Mouse (Mus musculus) forebrain, embryonic 10.5 days (tissue): Measurements from ENCODE around the gene A630001G21Rik. TPM values are rescaled to one million over a fixed set of nuclear protein-coding genes. Genes with fewer than 3 reads are reported as not detected.

Experiments
- DNase-seq: peaks from one replicate; pipeline ENCODE4 v3.0.0-alpha.2; 2017; ENCODE audit warnings: low spot score; ENCODE audit errors: extremely low spot score
- H3K27ac ChIP-seq: fragments of 300-500 bp; sonication (generic); 2 replicates; pipeline ENCODE4 v1.5.1; 2016; ENCODE audit warnings: mild to moderate bottlenecking
- H3K27me3 ChIP-seq: fragments of 300-500 bp; sonication (generic); 2 replicates; pipeline ENCODE4 v1.6.1; 2016; ENCODE audit warnings: mild to moderate bottlenecking; ENCODE audit not compliant: poor library complexity, severe bottlenecking
- H3K36me3 ChIP-seq: fragments of 300-500 bp; sonication (generic); replicated peaks from 2 replicates; pipeline ENCODE4 v1.6.1; 2016; ENCODE audit warnings: mild to moderate bottlenecking, moderate library complexity
- H3K4me1 ChIP-seq: fragments of 300-500 bp; sonication (generic); 2 replicates; pipeline ENCODE4 v1.6.1; 2016
- H3K4me3 ChIP-seq: fragments of 300-500 bp; sonication (generic); 2 replicates; pipeline ENCODE4 v1.5.1; 2016; ENCODE audit warnings: mild to moderate bottlenecking, moderate library complexity
- H3K9me3 ChIP-seq: fragments of 300-500 bp; sonication (generic); 2 replicates; pipeline ENCODE4 v1.6.1; 2016; ENCODE audit warnings: mild to moderate bottlenecking, moderate library complexity
- WGBS: fragments of 180-500 bp; shearing (Covaris S2); methylation state at CpG from one replicate; pipeline ENCODE4 v1.1.7; 2016; 5-methylcytosine and 5-hydroxymethylcytosine counted together
- polyA plus RNA-seq: library from polyadenylated mRNA; unstranded; fragments of >200 nt; fragmentation: Nextera tagmentation; extraction: Ambion mirVana; gene quantifications from 2 replicates; pipeline ENCODE4 v1.2.1, GENCODE M21; 2016

Gene A630001G21Rik
- polyA plus RNA-seq, 1 experiment from 2014 or later = 0.51 TPM

DNA sequence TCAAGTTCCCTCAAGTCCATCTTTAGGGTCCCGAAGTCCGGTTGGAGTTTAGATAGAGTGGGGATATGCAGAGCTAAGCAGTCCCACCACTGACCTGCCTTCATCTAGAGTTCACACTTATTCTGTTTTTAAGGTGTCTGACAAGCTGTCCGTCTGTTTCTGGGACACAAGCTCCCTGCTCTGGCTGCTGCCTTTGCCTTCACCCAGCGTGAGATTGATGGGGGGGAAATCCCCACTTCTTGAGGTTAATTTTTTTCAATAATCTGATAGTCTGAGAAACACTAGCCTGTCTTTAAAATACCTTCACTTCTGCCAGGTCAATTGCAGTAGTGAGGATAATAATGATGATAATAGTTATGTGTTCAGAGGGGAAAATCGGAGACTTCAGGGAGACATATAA, 36.1 kb downstream of the A630001G21Rik start:
- Histone ChIP-seq H3K9me3 (peaks cover 5% of the 10 kb centered on the region; the same call in 1 of the 2 replicates), H3K27me3 (no peaks in the 10 kb centered on the region), H3K27ac (peak overlapping the region; percentile 75), H3K36me3 (no peaks in the 10 kb centered on the region), H3K4me1 (peaks cover 17% of the 10 kb centered on the region), H3K4me3 (no peak overlapping the region)
- no peak for DNase-seq
- 72% methylated on average over 5 of the region's 5 CpGs for WGBS

GRCm38 (mm10) chr1:85740923-85741322, 37.5 kb downstream of the A630001G21Rik start:
- H3K9me3 ChIP-seq = peaks cover 5% of the 10 kb centered on the region; the same call in 1 of the 2 replicates
- WGBS = 85% methylated on average over 6 of the region's 6 CpGs

GRCm38 (mm10) chr1:85739819-85740218, 38.6 kb downstream of the A630001G21Rik start:
- H3K27ac ChIP-seq = no peak overlapping the region
- H3K4me1 ChIP-seq = peaks cover 27% of the 10 kb centered on the region
- H3K4me3 ChIP-seq = no peak overlapping the region
- peaks cover 5% of the 10 kb centered on the region; the same call in 1 of the 2 replicates for H3K9me3 ChIP-seq
- H3K36me3 ChIP-seq = no peaks in the 10 kb centered on the region
- no peaks in the 10 kb centered on the region for H3K27me3 ChIP-seq
- no peak for DNase-seq

More at GRCm38 (mm10) chr1:85740923-85741322, 37.5 kb downstream of the A630001G21Rik start:
- peak overlapping the region; percentile 30; the same call in 1 of the 2 replicates for H3K27ac ChIP-seq
- DNase-seq = no peak
- H3K27me3 ChIP-seq = no peaks in the 10 kb centered on the region
- no peaks in the 10 kb centered on the region for H3K36me3 ChIP-seq
- H3K4me3 ChIP-seq = no peak overlapping the region
- H3K4me1 ChIP-seq = peaks cover 23% of the 10 kb centered on the region

DNA sequence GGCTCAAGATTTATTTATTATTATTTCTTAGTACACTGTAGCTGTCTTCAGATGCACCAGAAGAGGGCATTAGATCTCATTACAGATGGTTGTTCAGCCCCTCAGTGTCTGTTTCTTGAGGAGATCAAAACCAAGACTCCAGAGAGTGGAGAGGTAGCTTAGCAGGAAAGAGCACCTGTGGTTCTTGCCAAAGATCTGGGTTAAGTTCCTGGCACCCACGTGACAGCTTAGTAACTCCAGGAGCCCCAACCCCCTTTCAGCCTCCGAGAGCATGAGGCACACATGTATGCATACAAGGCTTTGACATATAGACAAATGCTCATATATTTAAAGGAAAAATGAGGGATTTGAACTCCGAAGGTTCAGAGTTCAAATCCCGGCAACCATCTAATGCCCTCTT, 39.4 kb downstream of the A630001G21Rik start:
- WGBS = 91% methylated on average over 4 of the region's 4 CpGs
- H3K27ac ChIP-seq = no peak overlapping the region
- no peak overlapping the region for H3K4me3 ChIP-seq
- H3K4me1 ChIP-seq = peaks cover 27% of the 10 kb centered on the region
- H3K9me3 ChIP-seq = peaks cover 5% of the 10 kb centered on the region; the same call in 1 of the 2 replicates
- no peaks in the 10 kb centered on the region for H3K27me3 ChIP-seq
- H3K36me3 ChIP-seq = no peaks in the 10 kb centered on the region
- no peak for DNase-seq

DNA sequence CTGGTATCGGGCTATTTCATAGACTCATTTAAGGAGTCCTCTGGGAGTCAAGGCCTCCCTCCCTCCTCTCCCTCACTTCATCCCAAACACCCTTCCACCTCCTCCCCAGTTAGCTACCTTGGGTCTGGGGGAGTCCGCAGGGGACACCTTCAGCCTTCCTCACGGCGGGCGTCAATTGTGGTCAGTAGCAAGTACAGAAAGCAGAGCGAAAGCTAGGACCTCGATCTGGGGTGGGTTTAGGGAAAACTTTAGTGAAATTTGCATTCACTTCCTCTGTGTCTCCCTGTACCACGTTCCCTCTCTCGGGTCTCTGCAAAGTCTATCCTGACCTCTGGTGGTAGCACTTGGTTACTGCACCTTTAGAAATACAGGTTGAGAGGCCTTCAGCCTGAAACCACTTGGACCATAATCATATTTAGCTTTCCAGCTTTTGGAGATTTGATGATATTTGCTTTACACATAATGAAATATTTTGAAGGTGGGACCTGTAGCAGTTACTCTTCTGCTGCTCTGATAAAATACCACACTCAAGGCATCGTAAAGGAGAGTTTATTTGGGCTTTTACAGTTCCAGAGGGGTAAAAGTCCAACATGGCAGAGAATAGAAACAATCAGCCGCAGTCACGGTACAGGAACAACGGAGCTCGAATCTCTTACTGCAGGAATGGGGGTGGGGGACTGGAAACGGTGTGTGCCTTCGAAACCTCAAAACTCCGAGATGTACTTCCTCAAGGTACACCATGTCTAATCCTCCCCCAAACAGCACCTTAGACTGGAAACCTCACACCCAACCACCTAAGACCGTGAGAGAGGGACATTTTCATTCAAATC, 41.9 kb downstream of the A630001G21Rik start:
- H3K27ac ChIP-seq = peak overlapping the region; percentile 81
- H3K27me3 ChIP-seq = no peaks in the 10 kb centered on the region
- DNase-seq = peak; percentile 70
- H3K4me1 ChIP-seq = peaks cover 9% of the 10 kb centered on the region
- peaks cover 5% of the 10 kb centered on the region; the same call in 1 of the 2 replicates for H3K9me3 ChIP-seq
- 39% methylated on average over 18 of the region's 18 CpGs for WGBS
- peak overlapping the region; percentile 37 for H3K4me3 ChIP-seq
- H3K36me3 ChIP-seq = no peaks in the 10 kb centered on the region

- no peaks in the 10 kb centered on the region for H3K36me3 ChIP-seq
- peaks cover 5% of the 10 kb centered on the region; the same call in 1 of the 2 replicates for H3K9me3 ChIP-seq
- H3K27me3 ChIP-seq = no peaks in the 10 kb centered on the region
- DNase-seq = no peak
- peaks cover 9% of the 10 kb centered on the region for H3K4me1 ChIP-seq
- WGBS = 78% methylated on average over 13 of the region's 13 CpGs
- H3K27ac ChIP-seq = peak overlapping the region; percentile 48; the same call in 1 of the 2 replicates
- H3K4me3 ChIP-seq = no peak overlapping the region
These were observed 42.9 kb downstream of the A630001G21Rik start for GRCm38 (mm10) chr1:85735463-85736123.

DNA sequence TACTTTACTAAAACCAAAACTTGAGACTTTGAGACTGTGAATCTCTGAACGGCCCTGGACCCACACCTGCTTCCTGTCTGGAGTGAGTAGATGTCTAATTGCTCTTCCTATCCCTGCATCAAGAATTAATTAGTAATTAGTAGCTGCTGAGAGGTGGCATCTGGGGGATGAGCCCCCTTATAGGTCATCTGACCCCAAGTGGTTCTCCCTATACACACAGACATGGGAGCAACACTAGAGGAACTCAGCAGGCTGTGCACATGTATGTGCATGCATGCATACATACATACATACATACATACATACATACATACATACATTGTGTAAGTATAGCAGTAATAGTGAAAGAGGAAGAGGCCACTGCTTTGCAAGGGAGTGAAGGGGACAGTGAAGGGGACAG, 43.9 kb downstream of the A630001G21Rik start:
- Histone ChIP-seq H3K27me3 (no peaks in the 10 kb centered on the region), H3K4me1 (peaks cover 9% of the 10 kb centered on the region)
- WGBS = 90% methylated on average over 1 of the region's 1 CpGs

GRCm38 (mm10) chr1:85732581-85732980, 45.9 kb downstream of the A630001G21Rik start:
- H3K9me3 ChIP-seq = no peaks in the 10 kb centered on the region
- 86% methylated on average over 3 of the region's 3 CpGs for WGBS
- no peaks in the 10 kb centered on the region for H3K27me3 ChIP-seq
- no peak for DNase-seq
- no peaks in the 10 kb centered on the region for H3K36me3 ChIP-seq
- no peak overlapping the region for H3K27ac ChIP-seq
- no peak overlapping the region for H3K4me3 ChIP-seq
- H3K4me1 ChIP-seq = peaks cover 9% of the 10 kb centered on the region

More for the DNA sequence above, 43.9 kb downstream of the A630001G21Rik start:
- Histone ChIP-seq H3K4me3 (no peak overlapping the region), H3K36me3 (no peaks in the 10 kb centered on the region), H3K27ac (no peak overlapping the region), H3K9me3 (peaks cover 5% of the 10 kb centered on the region; the same call in 1 of the 2 replicates)
- DNase-seq = no peak

DNA sequence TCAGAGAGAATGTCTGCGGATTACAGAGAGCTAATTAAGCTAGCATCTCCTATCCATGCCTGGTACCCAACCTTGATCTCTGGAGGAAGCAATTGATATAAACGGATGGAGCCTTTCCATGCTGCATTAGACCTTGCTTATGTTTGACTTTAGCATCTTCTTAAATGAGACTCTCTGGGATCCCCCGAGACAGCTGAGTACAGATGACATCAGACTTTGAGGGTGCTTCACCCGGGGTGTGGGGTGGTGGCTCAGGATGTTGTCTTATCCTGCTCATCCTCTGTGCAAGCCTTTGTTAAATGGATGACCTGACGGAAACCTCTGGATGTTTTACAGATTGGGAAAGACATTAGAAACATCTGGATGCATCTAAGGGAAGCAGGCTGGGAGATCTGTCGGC, 48.0 kb downstream of the A630001G21Rik start:
- Histone ChIP-seq H3K27me3 (no peaks in the 10 kb centered on the region), H3K9me3 (no peaks in the 10 kb centered on the region), H3K27ac (no peak overlapping the region), H3K4me1 (no peaks in the 10 kb centered on the region), H3K36me3 (no peaks in the 10 kb centered on the region), H3K4me3 (no peak overlapping the region)
- no peak for DNase-seq
- WGBS = 86% methylated on average over 6 of the region's 6 CpGs

GRCm38 (mm10) chr1:85720220-85720893, 58.1 kb downstream of the A630001G21Rik start:
- H3K4me1 ChIP-seq = peaks cover 24% of the 10 kb centered on the region
- H3K27me3 ChIP-seq = no peaks in the 10 kb centered on the region
- H3K36me3 ChIP-seq = no peaks in the 10 kb centered on the region
- H3K27ac ChIP-seq = no peak overlapping the region
- H3K4me3 ChIP-seq = no peak overlapping the region
- no peaks in the 10 kb centered on the region for H3K9me3 ChIP-seq
- DNase-seq = no peak
- 82% methylated on average over 10 of the region's 10 CpGs for WGBS

DNA sequence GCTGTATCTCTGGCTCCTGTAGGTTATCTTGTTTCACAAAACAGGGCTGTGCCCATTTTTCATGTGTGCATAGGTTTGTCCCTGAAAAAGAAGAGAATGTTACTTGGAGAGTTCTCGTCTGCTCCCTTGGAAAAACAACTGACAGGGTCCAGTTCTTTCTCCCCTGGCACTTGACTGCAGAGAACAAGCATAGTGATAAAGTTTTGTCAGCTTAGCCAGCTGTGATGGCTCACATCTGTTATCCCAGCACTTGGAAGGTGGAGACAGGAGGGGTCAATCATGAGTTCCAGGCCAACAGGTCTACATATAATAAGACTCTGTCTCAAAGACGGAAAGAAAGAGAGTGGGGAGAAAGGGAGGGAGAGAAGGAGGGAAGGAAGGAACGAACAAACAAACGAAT, 59.4 kb downstream of the A630001G21Rik start:
- H3K4me3 ChIP-seq = no peak overlapping the region
- WGBS = 83% methylated on average over 4 of the region's 4 CpGs
- DNase-seq = no peak

DNA sequence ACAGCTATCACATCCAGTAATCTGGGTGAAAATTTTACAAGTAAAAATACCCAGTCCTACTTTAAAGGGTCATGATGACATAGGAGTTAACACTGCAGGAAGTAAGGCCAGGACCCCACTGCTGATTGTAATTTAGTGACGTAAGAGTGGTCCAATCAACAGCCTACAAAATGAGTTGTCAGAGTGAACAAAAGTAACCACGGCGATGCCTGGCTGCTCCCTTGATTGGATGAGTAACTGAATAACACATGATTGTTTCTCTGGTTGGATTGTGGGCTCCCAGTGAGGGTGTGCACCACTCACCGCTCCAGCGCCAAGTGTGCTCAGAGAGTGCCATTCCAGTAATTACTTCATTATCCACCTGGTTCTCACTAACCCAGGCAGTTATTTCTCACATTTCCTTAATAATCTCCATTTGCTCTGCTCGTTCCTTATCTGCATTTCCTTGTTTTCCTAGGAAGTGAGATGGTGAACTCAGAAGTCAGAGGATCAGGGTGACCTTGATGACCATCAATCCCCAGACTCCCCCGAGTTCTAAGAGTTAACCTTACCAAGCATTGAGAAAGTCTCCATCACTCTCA, 61.9 kb downstream of the A630001G21Rik start:
- Histone ChIP-seq H3K27me3 (no peaks in the 10 kb centered on the region), H3K9me3 (no peaks in the 10 kb centered on the region), H3K4me3 (no peak overlapping the region), H3K4me1 (peaks cover 16% of the 10 kb centered on the region), H3K27ac (no peak overlapping the region), H3K36me3 (no peaks in the 10 kb centered on the region)
- peak; percentile 34 for DNase-seq
- WGBS = 60% methylated on average over 7 of the region's 7 CpGs

More for the DNA sequence above, 59.4 kb downstream of the A630001G21Rik start:
- Histone ChIP-seq H3K27ac (no peak overlapping the region), H3K36me3 (no peaks in the 10 kb centered on the region), H3K27me3 (no peaks in the 10 kb centered on the region), H3K9me3 (no peaks in the 10 kb centered on the region), H3K4me1 (peaks cover 24% of the 10 kb centered on the region)
